Mouse (Mus musculus) CD4-positive, CD25-positive, alpha-beta regulatory T cell, adult 4 months (primary cell): ENCODE measurements at regions not wholly inside any gene's neighbourhood (a gene's known extent, or its start where the extent isn't known, plus 50 kb on each side); places are given as distances from the start of the nearest gene placed in this dataset.

Experiments used
- ATAC-seq: one replicate; pipeline ENCODE4 v1.8.0; 2017

DNA sequence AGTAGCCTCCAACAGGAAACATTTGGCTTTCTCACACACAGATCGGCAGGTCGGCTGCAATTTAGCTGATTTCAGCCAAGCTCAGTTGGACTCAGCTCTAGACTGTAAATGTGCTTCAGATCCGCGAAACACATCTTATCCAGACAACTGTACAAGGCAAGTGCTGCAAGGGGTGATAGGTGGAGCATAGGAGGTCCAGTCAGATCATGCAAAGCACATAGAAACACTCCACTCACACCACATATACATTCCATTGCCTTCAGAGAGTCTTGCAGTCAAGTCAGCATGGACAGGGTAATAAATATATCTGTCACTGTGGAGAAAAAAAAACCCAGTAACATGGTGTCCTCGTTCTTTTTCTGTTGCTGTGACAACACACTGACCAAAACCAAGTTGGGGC is 160.3 kb downstream of the H2al1j start:
- no peak for ATAC-seq

DNA sequence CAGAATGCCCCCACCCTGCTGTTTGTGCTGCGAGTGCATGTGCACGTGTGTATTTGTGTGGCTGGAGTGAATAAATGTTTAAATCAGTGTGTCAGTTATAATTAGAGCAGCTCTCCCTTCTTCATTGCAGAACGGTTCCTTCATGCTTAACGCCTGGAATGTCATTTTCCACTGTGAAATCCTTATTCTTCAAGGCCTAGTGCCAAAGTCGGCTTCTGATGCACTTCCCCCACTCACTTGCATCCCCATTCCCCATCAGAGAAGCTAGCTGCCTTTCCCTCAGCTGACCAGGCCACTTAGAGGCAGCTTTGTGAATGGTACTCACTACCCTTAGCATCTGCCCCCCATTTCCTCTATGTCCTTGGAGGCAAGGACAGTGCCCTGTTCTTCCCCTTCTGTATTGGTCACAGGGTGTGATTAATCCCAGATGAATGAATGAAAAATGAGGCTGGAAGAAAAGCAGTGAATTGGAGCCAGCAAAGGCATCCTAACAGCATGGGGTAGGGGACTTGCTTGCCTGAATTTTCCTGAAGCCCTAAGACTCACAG is 162.6 kb downstream of the H2al1j start:
- ATAC-seq, result no peak

DNA sequence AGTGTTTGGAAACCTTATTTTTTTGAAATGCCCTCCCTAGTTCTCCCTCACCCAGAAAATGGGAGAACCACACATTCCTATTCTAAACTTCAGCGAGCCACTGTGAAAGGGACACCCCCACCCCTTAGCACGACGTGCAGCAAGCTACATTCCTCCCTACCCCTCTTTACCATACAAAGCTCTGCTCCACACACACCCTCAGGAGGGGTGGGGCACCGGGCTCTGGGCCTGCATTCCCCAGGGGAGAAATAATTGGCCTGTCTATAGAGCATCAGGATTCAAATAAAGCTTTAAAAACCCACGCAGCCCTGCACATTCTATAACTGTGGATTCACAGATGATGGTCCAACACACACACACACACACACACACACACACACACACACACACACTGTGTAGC is 163.6 kb downstream of the H2al1j start:
- ATAC-seq, result no peak

DNA sequence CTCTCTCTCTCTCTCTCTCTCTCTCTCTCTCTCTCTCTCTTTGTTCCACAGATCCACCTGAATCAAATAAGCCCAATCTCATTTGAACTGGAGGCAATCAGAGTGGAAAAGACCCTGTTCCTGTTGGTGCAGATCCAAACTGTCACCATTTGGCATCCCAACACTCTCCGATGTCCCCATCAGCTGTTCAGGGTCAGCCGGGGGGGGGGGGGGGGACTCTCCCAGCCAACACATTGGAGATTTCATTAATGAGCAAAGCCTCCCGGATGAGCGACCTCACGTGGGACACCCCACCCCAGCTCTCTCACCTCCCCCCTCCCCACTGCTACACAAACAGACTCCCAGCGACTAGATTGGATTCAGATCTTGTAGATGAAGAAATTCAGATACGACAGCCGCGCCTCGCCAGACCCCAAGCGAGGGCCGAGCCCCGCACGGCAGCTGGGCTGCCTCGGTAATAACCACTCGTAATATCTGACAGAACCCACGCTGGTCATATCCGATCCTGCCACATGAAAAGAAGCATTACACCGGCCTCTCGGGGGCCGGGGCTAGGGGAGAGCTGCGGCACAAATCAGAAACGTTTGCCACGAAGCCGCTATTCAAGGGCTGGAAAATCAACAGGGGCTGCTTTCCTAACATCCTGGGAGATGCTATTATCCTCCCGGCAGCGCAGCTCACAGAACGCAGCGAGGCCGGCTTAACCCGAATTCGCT is 164.2 kb downstream of the H2al1j start:
- no peak for ATAC-seq

DNA sequence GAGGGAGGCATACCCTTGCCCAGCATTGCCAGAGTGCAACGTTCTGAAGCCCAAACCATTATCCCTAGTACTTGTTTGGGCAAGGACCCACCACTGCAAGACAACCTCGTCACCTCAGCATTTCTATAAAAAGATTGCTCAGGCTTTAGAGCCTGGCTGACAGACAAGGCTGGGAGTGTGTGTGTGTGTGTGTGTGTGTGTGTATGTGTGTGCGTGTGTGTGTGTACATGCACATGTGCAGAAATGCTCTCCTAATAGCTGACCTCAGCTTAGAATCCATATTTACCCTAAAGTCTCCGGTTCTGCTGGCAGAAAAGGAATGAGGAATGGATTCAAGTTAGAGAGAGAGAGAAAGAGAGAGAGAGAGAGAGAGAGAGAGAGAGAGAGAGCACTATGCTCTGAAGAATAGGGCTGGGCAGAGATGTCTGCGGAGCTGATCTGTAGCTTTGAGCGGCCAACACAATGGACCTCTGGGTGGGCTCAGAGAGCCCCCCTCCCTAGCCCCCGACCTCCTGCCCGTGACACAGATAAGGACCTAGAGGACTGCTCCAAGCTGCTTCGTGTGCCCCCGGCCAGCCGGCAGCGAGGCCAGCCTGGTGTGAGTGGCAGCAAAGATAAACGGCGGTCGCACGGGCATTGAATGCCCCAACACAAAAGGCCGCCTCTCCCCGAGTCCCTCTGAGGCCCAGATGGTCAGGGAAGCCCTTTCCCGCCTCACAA is 166.1 kb downstream of the H2al1j start:
- ATAC-seq, result no peak

DNA sequence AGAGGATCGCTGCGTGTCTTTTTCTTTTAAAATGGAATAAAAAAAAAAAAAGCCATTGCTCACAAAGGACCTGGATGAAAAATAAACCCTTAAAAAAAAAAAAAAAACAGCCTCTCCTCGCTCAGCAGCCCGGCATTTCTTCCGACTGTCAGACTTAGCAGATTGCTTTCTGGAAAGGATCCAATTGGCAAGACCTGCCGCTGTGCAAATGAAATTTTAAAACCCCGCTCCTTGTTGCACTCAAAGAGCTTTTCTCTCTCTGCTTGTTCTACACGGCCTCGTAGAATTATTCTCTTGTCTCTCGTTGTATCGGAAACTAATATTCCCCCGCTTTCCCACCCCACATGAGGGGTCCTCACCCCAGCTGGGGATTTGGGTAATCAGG is 166.6 kb downstream of the H2al1j start:
- ATAC-seq, result no peak

DNA sequence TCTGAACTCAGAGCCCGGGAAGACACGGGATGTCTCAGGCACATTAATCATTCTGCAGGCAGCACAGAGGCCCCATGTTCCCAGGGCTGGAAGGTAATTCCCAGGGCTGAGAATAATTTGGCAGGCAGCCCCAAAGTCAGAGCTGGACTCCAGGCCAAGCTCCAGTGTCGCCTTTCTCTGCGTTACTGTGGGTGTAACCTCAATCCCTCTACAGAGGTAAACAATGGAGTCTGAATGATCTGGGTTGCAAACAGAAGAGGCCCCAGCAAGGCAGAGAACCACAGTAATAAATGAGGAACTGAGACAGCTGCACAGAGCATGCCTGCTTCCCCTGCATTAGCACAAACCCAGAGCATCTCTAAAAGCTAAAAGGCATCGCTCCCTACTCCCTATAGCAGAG is 184.8 kb downstream of the H2al1j start:
- ATAC-seq, result no peak

DNA sequence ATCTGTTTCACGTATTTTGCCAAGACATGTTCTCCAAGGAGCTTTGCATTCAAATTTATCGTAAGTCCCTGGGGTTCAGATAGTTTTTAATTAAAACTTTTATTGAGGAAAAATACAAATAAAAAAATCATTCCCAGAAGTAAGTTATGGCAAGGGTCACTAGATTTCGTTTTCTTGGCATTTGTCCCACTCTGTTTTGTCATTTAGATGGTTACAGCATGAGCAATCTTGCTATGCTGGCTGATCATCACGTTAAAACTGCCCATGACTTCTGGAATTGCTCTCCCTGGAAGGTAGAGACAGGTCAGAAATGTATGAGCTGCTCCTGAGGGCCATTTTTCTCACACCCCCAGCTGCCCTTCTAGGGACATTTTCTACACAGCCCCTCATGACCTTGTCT is 185.3 kb downstream of the H2al1j start:
- ATAC-seq, result no peak

DNA sequence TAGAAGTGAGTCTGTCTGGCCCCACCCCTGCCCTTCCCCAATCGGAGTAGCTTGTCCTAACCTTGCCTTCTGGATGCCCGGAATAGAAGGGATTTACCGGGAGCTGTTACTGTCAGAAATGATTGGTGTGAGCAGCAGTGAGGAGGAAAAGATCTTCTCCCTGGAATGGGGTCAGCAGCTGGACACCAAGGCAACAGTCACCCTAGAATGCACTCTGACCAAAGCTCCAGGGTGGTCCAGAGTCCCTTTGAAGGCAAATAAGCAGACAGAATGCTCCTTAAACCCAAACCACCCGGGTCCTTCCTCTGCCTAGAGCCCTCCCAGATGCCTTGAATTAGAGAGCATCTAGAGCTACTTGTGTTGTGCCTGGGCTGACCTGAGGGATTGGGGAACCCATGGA is 196.2 kb downstream of the H2al1j start:
- ATAC-seq, result no peak

DNA sequence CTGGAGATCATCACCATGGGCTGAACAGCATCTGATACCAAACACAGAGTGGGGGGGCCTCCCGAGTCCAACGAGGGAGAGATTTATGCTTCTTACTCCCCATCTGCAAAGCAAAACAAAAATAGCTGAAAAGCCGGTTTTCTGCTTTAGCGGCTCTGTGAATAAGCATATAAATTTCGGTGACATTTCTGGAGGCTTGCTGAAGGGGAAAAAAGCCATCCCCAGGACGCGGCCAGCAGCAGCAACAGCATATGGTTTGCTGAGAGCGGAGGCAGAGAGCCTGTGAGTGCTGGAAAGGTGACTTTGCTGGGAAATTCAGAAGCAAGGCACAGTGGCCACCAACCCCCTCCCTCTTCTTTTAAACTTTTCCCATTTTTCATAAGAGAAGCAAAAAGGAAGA is 197.7 kb downstream of the H2al1j start:
- no peak for ATAC-seq

DNA sequence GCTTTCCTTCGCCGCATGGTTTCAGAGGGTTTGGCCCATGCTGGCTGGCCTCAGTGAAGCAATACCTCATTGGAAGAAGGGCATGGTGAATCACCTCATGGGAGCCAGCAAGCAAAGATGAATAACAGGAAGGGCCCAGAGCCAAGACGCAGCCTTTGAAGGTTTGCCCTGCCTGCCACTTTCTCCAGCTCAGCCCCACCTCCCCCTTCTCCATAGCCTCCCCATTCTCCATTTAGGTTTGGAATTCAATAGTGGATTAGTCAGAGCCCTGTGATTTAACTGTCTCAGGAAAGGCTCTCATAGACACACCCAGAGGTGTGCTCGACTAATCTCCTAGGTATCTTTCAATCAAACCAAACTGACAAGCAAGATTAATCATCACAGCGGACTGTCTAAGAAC is 201.0 kb downstream of the H2al1j start:
- ATAC-seq, result no peak

DNA sequence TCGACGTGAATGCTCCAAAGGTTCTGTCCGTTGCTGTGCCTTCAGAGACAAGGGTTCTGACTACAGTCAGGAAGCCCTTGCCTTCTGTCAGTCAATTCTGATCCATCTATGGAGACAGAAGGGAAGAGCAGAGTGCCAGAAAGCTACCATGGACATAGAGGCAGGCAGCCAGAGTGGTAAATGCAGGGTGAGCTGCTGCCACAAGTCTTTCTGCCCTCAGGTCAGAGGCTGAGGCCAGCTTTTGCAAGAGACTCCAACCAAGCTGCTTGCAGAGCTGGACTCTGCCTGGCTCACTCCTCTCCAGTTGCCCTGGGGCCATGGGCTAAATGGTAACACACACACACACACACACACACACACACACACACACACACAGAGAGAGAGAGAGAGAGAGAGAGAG is 201.6 kb downstream of the H2al1j start:
- ATAC-seq, result no peak

DNA sequence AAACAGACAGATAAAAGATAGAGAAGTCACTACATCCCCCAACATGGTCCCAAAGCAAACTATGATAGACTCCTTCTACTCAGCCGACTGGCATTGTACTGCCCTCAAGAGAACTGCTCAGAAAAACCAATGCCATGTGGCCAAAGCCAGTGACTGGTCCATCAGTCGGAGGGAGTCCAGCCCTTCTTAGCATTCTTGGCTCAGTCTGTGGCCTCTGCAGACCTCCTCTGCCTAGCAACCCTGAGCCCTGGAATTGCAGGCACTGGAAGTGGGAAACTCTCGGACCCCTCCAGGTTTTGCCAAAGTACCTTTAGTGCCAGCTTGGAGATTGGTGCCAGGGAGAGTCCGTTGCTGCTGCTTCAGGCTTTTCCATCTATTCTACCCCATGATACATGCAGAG is 205.2 kb downstream of the H2al1j start:
- no peak for ATAC-seq

DNA sequence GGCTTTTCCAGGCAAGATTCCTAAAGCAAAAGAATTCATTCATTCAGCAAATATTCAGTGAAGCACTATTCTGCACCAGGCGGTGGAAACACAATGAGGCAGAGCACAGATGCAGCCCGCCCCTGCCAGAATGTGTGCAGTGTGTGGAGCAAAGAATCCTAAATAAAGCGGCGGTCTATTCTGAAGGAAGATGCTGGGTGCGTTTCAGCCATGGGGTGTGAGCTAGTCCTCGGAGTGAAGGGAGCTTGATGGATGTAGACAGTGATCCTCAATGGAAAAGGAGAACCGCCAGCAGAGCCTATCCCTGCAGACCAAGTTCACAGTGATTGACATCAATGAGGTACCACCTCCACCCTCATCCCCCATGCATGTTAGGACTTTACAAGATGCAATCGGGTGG is 206.2 kb downstream of the H2al1j start:
- no peak for ATAC-seq

DNA sequence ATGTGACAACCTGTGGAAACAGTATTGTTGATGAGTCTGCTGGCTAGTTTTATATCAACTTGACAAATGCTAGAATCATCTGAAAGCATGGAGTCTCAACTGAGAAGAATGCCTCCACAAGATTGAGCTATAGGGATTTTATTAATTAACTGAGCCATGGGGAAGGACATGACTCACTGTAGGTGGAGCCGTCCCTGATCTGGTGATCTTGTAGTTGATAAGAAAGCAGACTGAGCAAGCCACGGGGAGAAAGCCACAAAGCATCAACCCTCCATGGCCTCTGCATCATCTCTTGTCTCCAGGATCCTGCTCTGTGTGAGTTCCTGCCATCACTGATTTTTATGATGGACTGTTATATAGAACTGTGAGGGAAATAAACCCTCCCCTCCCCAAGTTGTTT is 213.4 kb downstream of the H2al1j start:
- ATAC-seq, result no peak

DNA sequence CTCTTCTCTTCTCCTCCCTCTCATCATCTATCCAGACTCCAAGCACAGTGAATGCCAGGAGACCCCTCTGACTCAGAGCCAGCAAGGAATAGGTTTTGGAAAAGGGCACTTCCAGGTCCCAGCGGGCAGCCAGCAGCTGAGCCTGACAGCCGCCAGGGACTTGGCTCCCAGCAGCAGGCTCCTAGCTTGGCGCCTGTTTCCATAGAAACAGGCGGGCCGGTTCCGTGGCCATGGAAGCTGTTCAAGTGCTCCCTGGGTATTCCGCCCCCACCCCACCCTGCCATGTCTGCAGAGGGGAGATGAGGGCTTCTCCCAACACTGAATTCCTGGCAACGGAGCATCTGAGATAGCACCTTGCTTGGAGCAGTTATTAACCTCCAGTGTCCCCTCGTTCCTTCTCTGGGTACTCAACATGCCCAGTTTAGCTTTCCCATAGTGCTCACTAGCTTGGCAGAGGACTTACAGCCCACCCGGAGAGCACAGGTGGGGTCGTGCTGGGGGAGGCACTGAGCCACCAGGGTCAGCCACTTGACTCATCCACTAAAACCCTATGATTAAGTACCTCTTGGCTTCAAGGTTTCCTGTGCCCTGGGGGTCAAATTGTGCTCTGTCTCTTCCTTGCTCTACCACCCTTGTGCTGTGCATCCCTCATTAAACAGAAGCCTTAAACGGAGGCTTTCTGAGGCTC is 222.7 kb downstream of the H2al1j start:
- no peak for ATAC-seq

DNA sequence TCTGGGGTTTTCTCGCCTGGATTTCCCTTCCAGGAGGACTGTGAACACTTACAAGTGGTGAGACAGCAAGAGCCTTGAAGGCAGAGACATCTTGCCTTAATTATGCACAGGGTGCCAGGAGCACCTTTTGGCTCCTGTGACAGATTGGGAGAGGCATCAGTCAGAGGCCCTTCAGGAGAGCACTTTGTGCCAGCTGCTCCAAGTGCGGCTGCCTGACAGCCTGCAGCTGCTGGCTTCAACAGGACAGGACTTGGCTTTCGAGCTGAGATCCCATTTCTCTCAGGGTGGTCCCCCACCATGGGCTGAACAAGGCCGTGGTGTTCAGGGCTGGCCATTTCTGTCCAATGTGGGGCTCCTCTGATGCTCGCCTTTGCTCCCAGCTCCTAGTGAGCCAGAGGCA is 224.6 kb downstream of the H2al1j start:
- no peak for ATAC-seq

DNA sequence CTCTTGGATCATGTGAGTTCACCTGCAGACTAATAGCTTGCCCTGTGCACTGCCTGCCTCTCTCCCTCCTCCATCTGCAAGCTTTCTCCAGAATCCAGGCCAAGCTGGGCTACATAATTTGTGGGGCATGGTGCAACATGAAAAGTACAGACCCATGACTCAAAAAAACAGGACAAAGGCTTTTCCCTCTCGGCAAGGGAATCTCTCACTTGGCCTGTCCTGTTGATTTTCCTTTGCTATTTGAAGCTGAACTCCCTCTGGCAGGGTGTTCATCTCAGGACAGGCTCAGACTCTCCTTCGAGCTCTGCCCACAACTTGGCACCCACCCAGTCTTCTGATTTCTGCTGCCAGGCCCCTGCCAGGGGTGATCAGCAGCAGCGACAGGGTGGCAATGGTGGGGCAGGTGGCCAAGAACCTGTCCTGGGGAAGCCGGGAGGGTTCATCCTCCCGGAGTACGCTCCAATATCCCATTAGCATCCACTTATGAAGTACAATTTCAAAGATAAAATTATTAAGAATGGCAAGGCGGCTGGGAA is 227.5 kb downstream of the H2al1j start:
- ATAC-seq, result no peak

DNA sequence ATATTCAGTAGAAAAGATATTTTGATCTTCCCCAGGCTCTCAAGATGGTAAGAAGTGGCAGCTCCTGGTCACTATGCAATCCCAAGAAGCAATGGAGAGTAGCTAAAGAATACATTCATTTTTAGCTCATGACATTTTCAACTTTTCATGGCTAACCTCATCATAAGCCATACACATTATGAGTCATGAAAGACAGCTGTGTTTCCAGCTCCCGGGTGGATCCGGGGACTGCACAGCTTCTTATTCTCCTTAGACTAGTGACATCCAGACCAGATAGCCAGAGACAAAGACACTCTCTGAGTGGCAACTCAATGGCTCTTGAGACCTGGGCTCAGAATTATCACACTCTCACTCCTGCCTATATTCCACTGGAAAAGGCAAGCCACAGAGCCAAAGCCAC is 230.6 kb downstream of the H2al1j start:
- ATAC-seq, result no peak

DNA sequence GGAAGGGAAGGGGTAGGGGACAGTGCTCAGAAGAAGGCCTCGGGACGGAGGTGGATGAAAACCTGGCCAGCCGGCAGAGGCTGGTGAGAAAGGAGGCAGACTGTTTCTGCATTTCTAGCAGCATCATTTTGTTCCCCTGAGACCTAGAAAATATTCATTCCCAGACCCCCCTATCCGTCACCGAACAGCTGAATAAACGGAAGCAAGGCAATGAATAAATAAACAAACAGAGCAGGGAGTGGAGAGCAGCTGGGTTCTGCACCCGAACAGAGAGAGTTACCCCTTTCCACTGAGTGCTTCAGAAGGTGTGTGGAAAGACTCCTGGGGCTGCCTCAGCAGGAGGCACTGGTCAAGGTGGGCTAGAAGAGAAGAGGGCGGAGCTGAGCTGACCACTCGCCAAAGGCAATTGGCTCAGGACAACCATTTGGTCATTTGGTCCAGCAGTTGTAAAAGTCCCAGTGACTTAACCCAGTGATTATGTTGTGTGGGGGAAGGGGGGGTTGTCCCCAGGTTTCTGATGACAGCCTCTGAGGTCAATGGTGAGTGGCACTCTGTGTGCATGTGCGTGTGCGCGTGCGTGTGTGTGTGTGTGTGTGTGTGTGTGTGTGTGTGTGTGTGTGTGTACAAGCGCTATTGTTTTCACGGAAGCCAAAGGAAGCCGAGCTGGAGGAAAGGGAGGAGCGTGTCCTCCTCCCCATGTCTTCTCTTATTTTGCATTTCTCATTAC is 233.1 kb downstream of the H2al1j start:
- ATAC-seq, result no peak

DNA sequence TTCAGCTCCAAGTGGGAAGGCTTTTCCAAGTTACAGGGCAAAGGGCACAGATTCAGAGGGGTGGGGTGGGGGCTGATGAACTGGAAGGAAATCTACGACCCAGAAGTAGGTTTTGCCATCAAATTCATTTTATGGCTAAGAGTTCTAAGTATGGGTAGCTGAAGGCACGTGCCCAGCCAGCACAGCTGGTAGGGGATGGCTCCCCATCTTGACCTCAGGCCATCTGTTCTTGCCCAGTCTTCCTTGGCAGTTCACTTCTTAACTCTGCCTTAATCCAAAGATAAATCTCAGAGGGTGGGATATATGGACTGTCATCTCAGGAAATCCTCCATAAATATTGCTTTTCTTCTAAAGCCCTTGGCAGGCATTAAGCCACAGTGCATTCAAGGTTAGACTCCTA is 238.3 kb downstream of the H2al1j start:
- no peak for ATAC-seq

DNA sequence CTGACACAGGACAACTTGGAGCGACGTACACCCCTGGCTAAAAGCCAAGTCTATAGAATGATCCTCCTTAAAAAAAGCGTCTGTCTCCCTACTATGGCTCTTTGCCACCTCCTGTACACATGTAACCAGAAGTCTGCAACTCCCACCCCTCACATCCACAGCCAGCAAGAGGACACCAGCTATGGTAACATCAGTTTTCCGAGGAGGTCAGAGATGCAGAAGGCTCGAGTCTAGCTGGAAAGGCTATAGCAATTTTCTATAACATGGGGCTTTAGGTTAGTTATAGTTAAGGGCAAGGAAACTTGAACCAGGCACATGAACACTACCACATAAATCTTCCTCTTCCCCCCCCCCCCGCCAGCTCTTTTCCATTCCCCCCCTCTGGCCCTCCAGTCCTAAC is 240.2 kb downstream of the H2al1j start:
- ATAC-seq, result no peak

DNA sequence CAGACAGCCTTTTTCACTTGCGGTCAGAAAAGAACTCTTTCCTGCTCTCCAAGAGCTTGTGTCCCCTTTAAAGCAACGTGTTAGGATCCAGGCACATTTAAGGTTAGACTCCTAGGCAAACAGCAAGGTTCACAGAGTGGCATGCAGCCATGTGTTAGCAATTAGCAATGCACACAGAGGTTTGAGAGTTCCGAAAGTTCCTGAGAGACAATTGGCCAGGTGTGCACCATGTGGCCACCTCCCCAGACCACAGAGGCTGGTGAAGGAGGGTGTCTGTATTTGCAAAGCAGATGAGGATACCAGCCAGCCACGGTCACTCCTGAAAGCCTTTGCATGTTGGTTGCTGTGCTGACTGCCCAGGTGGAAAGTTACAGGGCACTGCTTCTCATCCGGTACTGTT is 240.6 kb downstream of the H2al1j start:
- no peak for ATAC-seq
